Mouse (Mus musculus): ENCODE data around the gene Ctsd. TPM values are rescaled to one million over a fixed set of nuclear protein-coding genes. Genes with fewer than 3 reads are reported as not detected.
A peak's percentile ranks its signal among the peaks of the same experiment; 100 is the strongest.
"Not testable (repeated sequence)": the region's sequence is repeated elsewhere in the genome, so short reads cannot be mapped to it uniquely, and the experiment has no call there.

Ctsd gene
- polyA plus RNA-seq, 1 experiment from 2014 or later: 443 TPM

- H3K4me1 ChIP-seq: peaks cover 17% of the 10 kb centered on the region
- WGBS: 40% methylated on average over 8 of the region's 8 CpGs
Measured at GRCm38 (mm10) chr7:142354661-142355233, 33.1 kb downstream of the Ctsd start.

GRCm38 (mm10) chr7:142353854-142354253, 34.0 kb downstream of the Ctsd start:
- no peaks in the 10 kb centered on the region for H3K36me3 ChIP-seq
- no peak overlapping the region for H3K4me2 ChIP-seq
- WGBS: 49% methylated on average over 5 of the region's 5 CpGs
- no peak overlapping the region for H3K9ac ChIP-seq
- no peaks in the 10 kb centered on the region for H3K9me3 ChIP-seq
- ATAC-seq (ENCODE audit: extremely low read depth, insufficient number of reproducible peaks, low FRiP score, low TSS enrichment): no peak
- H3K4me3 ChIP-seq: no peak overlapping the region
- no peak overlapping the region for H3K27ac ChIP-seq (replicated peaks)
- peaks cover 21% of the 10 kb centered on the region for H3K4me1 ChIP-seq
- H3K27me3 ChIP-seq (replicated peaks): no peaks in the 10 kb centered on the region

More at GRCm38 (mm10) chr7:142354661-142355233, 33.1 kb downstream of the Ctsd start:
- Histone ChIP-seq H3K27me3 (replicated peaks) (no peaks in the 10 kb centered on the region), H3K36me3 (no peaks in the 10 kb centered on the region), H3K9ac (peak overlapping the region; percentile 37; the same call in 1 of the 2 replicates), H3K4me3 (no peak overlapping the region), H3K4me2 (no peak overlapping the region; the same call in 1 of the 2 replicates), H3K9me3 (no peaks in the 10 kb centered on the region), H3K27ac (replicated peaks) (0 out of 2 replicates have a peak overlapping the region, but pooled peaks have one; percentile 12)
- ATAC-seq (ENCODE audit: extremely low read depth, insufficient number of reproducible peaks, low FRiP score, low TSS enrichment): no peak

GRCm38 (mm10) chr7:142351569-142351968, 36.3 kb downstream of the Ctsd start:
- H3K27me3 ChIP-seq (replicated peaks): no peaks in the 10 kb centered on the region
- H3K36me3 ChIP-seq: no peaks in the 10 kb centered on the region
- no peak overlapping the region for H3K4me3 ChIP-seq
- WGBS: 67% methylated on average over 5 of the region's 5 CpGs
- H3K27ac ChIP-seq (replicated peaks): no peak overlapping the region
- peaks cover 21% of the 10 kb centered on the region for H3K4me1 ChIP-seq
- no peak overlapping the region for H3K4me2 ChIP-seq
- no peak for ATAC-seq (ENCODE audit: extremely low read depth, insufficient number of reproducible peaks, low FRiP score, low TSS enrichment)
- no peak overlapping the region for H3K9ac ChIP-seq
- no peaks in the 10 kb centered on the region for H3K9me3 ChIP-seq

- 36% methylated on average over 9 of the region's 9 CpGs for WGBS
- ATAC-seq (ENCODE audit: extremely low read depth, insufficient number of reproducible peaks, low FRiP score, low TSS enrichment): no peak
Measured at GRCm38 (mm10) chr7:142349308-142349961, 38.4 kb downstream of the Ctsd start.

GRCm38 (mm10) chr7:142347542-142347941, 40.3 kb downstream of the Ctsd start:
- 61% methylated on average over 4 of the region's 4 CpGs for WGBS
- ATAC-seq (ENCODE audit: extremely low read depth, insufficient number of reproducible peaks, low FRiP score, low TSS enrichment): no peak
- Histone ChIP-seq H3K36me3 (no peaks in the 10 kb centered on the region), H3K4me3 (no peak overlapping the region), H3K27me3 (replicated peaks) (no peaks in the 10 kb centered on the region), H3K9me3 (no peaks in the 10 kb centered on the region), H3K4me1 (0 out of 2 replicates have a peak, but pooled peaks cover 4% of the 10 kb centered on the region), H3K4me2 (no peak overlapping the region), H3K9ac (no peak overlapping the region), H3K27ac (replicated peaks) (no peak overlapping the region)

More at GRCm38 (mm10) chr7:142349308-142349961, 38.4 kb downstream of the Ctsd start:
- no peak overlapping the region for H3K9ac ChIP-seq
- H3K4me2 ChIP-seq: no peak overlapping the region
- no peaks in the 10 kb centered on the region for H3K9me3 ChIP-seq
- no peaks in the 10 kb centered on the region for H3K27me3 ChIP-seq (replicated peaks)
- no peak overlapping the region for H3K27ac ChIP-seq (replicated peaks)
- peaks cover 12% of the 10 kb centered on the region for H3K4me1 ChIP-seq
- no peaks in the 10 kb centered on the region for H3K36me3 ChIP-seq
- no peak overlapping the region for H3K4me3 ChIP-seq

GRCm38 (mm10) chr7:142342247-142342640, 45.6 kb downstream of the Ctsd start:
- H3K9ac ChIP-seq: no peak overlapping the region
- no peak overlapping the region for H3K4me3 ChIP-seq
- H3K27ac ChIP-seq (replicated peaks): peak overlapping the region; percentile 53; the same call in 1 of the 2 replicates
- ATAC-seq (ENCODE audit: extremely low read depth, insufficient number of reproducible peaks, low FRiP score, low TSS enrichment): no peak
- 71% methylated on average over 3 of the region's 3 CpGs for WGBS
- no peaks in the 10 kb centered on the region for H3K9me3 ChIP-seq
- no peak overlapping the region for H3K4me2 ChIP-seq
- H3K27me3 ChIP-seq (replicated peaks): no peaks in the 10 kb centered on the region
- H3K4me1 ChIP-seq: peaks cover 23% of the 10 kb centered on the region
- H3K36me3 ChIP-seq: no peaks in the 10 kb centered on the region

- Histone ChIP-seq H3K9ac (0 out of 2 replicates have a peak overlapping the region, but pooled peaks have one; percentile 19), H3K4me1 (peaks cover 23% of the 10 kb centered on the region), H3K27me3 (replicated peaks) (no peaks in the 10 kb centered on the region), H3K27ac (replicated peaks) (peak overlapping the region; percentile 53), H3K9me3 (no peaks in the 10 kb centered on the region), H3K4me2 (no peak overlapping the region), H3K36me3 (no peaks in the 10 kb centered on the region), H3K4me3 (no peak overlapping the region)
- ATAC-seq (ENCODE audit: extremely low read depth, insufficient number of reproducible peaks, low FRiP score, low TSS enrichment): no peak
- WGBS: 53% methylated on average over 10 of the region's 10 CpGs
Measured at GRCm38 (mm10) chr7:142341564-142342246, 46.1 kb downstream of the Ctsd start.

- no peak for ATAC-seq (ENCODE audit: extremely low read depth, insufficient number of reproducible peaks, low FRiP score, low TSS enrichment)
- no peak overlapping the region for H3K27ac ChIP-seq (replicated peaks)
Measured at GRCm38 (mm10) chr7:142340269-142340970, 47.4 kb downstream of the Ctsd start.

GRCm38 (mm10) chr7:142335151-142335550, 52.7 kb downstream of the Ctsd start:
- Histone ChIP-seq H3K4me2 (no peak overlapping the region), H3K36me3 (no peaks in the 10 kb centered on the region), H3K9ac (no peak overlapping the region), H3K4me1 (peaks cover 27% of the 10 kb centered on the region), H3K4me3 (no peak overlapping the region), H3K9me3 (no peaks in the 10 kb centered on the region), H3K27ac (replicated peaks) (no peak overlapping the region), H3K27me3 (replicated peaks) (no peaks in the 10 kb centered on the region)
- 85% methylated on average over 8 of the region's 8 CpGs for WGBS
- ATAC-seq (ENCODE audit: extremely low read depth, insufficient number of reproducible peaks, low FRiP score, low TSS enrichment): no peak

More at GRCm38 (mm10) chr7:142340269-142340970, 47.4 kb downstream of the Ctsd start:
- no peaks in the 10 kb centered on the region for H3K27me3 ChIP-seq (replicated peaks)
- no peak overlapping the region for H3K9ac ChIP-seq
- H3K9me3 ChIP-seq: no peaks in the 10 kb centered on the region
- peaks cover 23% of the 10 kb centered on the region for H3K4me1 ChIP-seq
- no peaks in the 10 kb centered on the region for H3K36me3 ChIP-seq
- no peak overlapping the region for H3K4me3 ChIP-seq
- no peak overlapping the region for H3K4me2 ChIP-seq
- WGBS: 56% methylated on average over 10 of the region's 10 CpGs

GRCm38 (mm10) chr7:142334246-142334645, 53.6 kb downstream of the Ctsd start:
- 2% methylated on average over 3 of the region's 3 CpGs for WGBS
- peak overlapping the region; percentile 44 for H3K27ac ChIP-seq (replicated peaks)
- no peaks in the 10 kb centered on the region for H3K9me3 ChIP-seq
- no peak overlapping the region for H3K4me3 ChIP-seq
- no peak overlapping the region for H3K4me2 ChIP-seq
- peak; percentile 21; the same call in 1 of the 2 replicates for ATAC-seq (ENCODE audit: extremely low read depth, insufficient number of reproducible peaks, low FRiP score, low TSS enrichment)
- H3K4me1 ChIP-seq: peaks cover 35% of the 10 kb centered on the region
- H3K9ac ChIP-seq: 0 out of 2 replicates have a peak overlapping the region, but pooled peaks have one; percentile 12
- no peaks in the 10 kb centered on the region for H3K27me3 ChIP-seq (replicated peaks)
- no peaks in the 10 kb centered on the region for H3K36me3 ChIP-seq

- WGBS: 65% methylated on average over 4 of the region's 9 CpGs
Measured at GRCm38 (mm10) chr7:142332741-142333140, 55.1 kb downstream of the Ctsd start.

More at GRCm38 (mm10) chr7:142332741-142333140, 55.1 kb downstream of the Ctsd start:
- not testable (repeated sequence) for H3K4me2 ChIP-seq; H3K27me3 ChIP-seq (replicated peaks); H3K4me3 ChIP-seq; H3K9me3 ChIP-seq; ATAC-seq (ENCODE audit: extremely low read depth, insufficient number of reproducible peaks, low FRiP score, low TSS enrichment); H3K36me3 ChIP-seq; H3K9ac ChIP-seq
- H3K4me1 ChIP-seq: peaks cover 43% of the 10 kb centered on the region
- peak overlapping the region; percentile 44; the same call in 1 of the 2 replicates for H3K27ac ChIP-seq (replicated peaks)

Data from heart, embryonic 13.5 days (tissue).